Mouse (Mus musculus) bone marrow, adult 2 months (tissue): Measurements from ENCODE around the gene Tns3. TPM values are rescaled to one million over a fixed set of nuclear protein-coding genes. Genes with fewer than 3 reads are reported as not detected.

Experiments used
- H3K27ac ChIP-seq: fragments of 200-500 bp; 2 replicates; pipeline ENCODE4 v1.5.1; 2012; ENCODE audit warnings: low read depth, mild to moderate bottlenecking, control low read depth, inconsistent platforms, low read length; ENCODE audit not compliant: control insufficient read depth, poor library complexity, insufficient read depth
- H3K4me1 ChIP-seq: fragments of 200-500 bp; 2 replicates; pipeline ENCODE4 v1.6.1; 2011; ENCODE audit warnings: low read length; ENCODE audit not compliant: control insufficient read depth, insufficient read depth
- H3K4me3 ChIP-seq: fragments of 200-500 bp; replicated peaks from 2 replicates; pipeline ENCODE3; 2011; ENCODE audit warnings: mild to moderate bottlenecking, low read depth, low read length, control low read depth; ENCODE audit not compliant: control insufficient read depth
- CTCF ChIP-seq: fragments of 200-500 bp; IDR thresholded peaks from 2 replicates; pipeline ENCODE4 v1.5.1; 2011; ENCODE audit warnings: low read length, control low read depth; ENCODE audit not compliant: control insufficient read depth, insufficient read depth
- POLR2A ChIP-seq: fragments of 200-500 bp; IDR thresholded peaks from 2 replicates; pipeline ENCODE4 v1.6.1; 2011; ENCODE audit warnings: low read depth, mild to moderate bottlenecking, control low read depth, low read length, borderline replicate concordance; ENCODE audit not compliant: control insufficient read depth
- WGBS: fragments of 180-500 bp; shearing (Covaris S2); methylation state at CpG from one replicate; pipeline ENCODE4 v1.1.7; 2018; 5-methylcytosine and 5-hydroxymethylcytosine counted together
- polyA plus RNA-seq: library from polyadenylated mRNA; stranded (reverse); fragments of >200 nt; gene quantifications from 2 replicates; pipeline ENCODE4 v1.2.4, GENCODE M21; 2011; ENCODE audit warnings: low replicate concordance; ENCODE audit not compliant: missing spikeins, insufficient read depth, insufficient read length

The Tns3 gene
- polyA plus RNA-seq, 1 experiment = 14.9 TPM

- TF ChIP-seq CTCF (no peak), POLR2A (no peak)
- WGBS = 90% methylated on average over 10 of the region's 10 CpGs
- Histone ChIP-seq H3K4me3 (no peak overlapping the region), H3K4me1 (no peaks in the 10 kb centered on the region), H3K27ac (no peak overlapping the region)
These were observed 132.1 kb downstream of the Tns3 start for GRCm38 (mm10) chr11:8532112-8532747.

DNA sequence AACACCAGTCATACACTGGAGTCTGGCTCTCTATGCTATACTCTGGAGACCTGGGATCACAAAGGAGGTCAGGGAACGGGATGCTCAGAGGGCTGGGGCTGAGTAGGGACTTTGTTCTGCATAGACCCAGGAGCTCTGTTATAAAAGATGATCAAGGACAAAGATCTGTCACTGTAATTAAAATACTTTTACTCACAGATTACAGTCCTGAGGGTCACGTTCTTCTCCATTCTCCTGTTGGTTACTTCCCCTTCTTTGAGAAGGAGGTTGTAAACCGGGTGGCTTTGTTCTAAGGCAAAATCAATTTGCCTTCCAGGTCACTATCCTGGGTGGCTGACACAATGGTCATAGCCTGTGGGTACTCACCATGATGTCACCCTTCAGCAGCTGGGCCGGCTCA is 133.8 kb downstream of the Tns3 start:
- 71% methylated on average over 4 of the region's 4 CpGs for WGBS
- H3K27ac ChIP-seq = no peak overlapping the region
- no peak for TF ChIP-seq CTCF
- no peak for TF ChIP-seq POLR2A
- H3K4me3 ChIP-seq = no peak overlapping the region
- no peaks in the 10 kb centered on the region for H3K4me1 ChIP-seq

GRCm38 (mm10) chr11:8530036-8530435 is 134.3 kb downstream of the Tns3 start:
- WGBS = 85% methylated on average over 4 of the region's 4 CpGs
- H3K27ac ChIP-seq = no peak overlapping the region
- no peaks in the 10 kb centered on the region for H3K4me1 ChIP-seq
- TF ChIP-seq POLR2A = no peak
- no peak for TF ChIP-seq CTCF
- H3K4me3 ChIP-seq = no peak overlapping the region

- WGBS = 75% methylated on average over 9 of the region's 9 CpGs
- H3K4me1 ChIP-seq = no peaks in the 10 kb centered on the region
- no peak for TF ChIP-seq CTCF
- TF ChIP-seq POLR2A = no peak
- H3K27ac ChIP-seq = no peak overlapping the region
- H3K4me3 ChIP-seq = no peak overlapping the region
These were observed 138.7 kb downstream of the Tns3 start for GRCm38 (mm10) chr11:8525463-8526145.

DNA sequence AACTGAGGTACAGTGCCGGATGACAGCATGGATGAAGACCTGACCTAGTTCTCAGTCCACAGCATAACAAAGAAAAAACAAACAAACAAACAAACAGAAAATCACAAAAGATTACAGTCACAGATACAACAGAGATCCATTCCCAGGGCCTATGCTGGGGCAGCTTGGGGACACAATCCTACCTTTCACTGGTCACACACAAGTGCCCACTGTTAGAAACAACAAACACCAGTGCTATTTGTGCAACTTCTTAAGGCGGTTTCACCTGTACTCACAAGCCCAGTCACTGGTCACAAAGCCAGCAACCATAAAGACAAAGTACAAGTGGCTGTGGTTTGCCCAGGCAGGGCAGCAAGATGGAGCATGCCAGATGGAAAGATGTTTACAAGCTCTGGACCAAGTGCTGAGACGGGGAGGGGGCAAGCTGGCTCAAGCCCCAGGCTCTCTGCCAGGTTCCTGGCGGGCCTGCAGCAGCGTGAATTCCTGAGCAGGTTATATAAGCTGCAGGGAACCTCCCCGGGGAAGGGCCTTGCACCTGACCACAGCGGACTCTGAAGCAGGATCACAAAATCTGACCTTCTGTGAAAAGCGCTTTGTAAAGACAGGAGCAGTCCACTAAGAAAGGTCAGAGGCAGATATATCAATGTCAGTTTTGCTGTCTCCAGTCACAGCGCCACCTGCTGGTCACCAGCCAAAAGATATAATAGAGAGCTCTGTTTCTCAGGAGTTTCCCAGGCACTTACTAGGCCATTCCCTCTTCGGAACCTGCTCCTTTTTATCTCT is 140.8 kb downstream of the Tns3 start:
- Histone ChIP-seq H3K4me1 (no peaks in the 10 kb centered on the region), H3K4me3 (no peak overlapping the region), H3K27ac (no peak overlapping the region)
- TF ChIP-seq CTCF = peak; percentile 76
- no peak for TF ChIP-seq POLR2A
- WGBS = 71% methylated on average over 10 of the region's 10 CpGs

DNA sequence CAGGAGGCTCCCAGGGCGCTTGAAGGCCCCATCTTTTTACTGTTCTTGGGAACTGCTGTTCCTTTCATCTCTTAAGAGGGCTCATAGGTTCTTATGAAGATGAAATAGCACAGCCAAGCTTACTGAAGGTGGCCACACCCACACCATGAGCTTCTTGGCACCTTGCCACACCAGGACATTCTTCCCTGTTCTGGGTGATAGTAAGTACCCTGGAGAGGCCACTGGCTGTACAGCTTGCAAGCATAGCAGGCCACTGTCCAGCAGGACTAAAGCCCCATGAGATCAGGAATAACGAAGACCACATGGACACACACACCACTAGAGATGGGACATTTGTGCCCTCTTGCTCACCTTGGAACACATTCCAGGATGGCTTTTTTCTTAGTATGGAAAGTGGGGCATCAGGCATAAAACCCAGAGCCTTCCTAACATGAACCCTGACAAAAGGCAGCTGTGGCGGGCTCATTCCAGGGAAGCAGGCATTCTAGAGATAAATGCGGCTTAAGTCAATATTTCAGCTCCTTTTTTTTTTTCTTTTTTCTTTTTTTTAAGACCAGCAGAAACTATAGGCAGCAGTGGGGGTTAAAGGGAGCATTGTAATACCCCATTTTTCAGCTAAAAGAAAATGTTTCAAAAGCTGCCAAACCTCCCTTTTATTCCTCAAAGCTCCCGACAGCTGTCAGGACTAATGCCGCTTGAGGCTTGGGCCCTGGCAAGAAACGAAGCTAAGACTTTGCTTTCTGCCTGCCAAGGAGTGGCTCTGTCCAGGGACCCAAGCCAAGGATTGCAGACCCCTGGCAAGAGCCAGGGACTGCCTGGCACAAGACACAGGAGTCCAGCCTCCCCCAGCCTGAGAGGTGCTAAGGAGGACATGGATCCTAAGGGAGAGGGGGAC is 150.7 kb downstream of the Tns3 start:
- WGBS = 80% methylated on average over 7 of the region's 7 CpGs
- H3K27ac ChIP-seq = no peak overlapping the region
- H3K4me3 ChIP-seq = no peak overlapping the region
- H3K4me1 ChIP-seq = no peaks in the 10 kb centered on the region
- TF ChIP-seq CTCF (no peak), POLR2A (no peak)

DNA sequence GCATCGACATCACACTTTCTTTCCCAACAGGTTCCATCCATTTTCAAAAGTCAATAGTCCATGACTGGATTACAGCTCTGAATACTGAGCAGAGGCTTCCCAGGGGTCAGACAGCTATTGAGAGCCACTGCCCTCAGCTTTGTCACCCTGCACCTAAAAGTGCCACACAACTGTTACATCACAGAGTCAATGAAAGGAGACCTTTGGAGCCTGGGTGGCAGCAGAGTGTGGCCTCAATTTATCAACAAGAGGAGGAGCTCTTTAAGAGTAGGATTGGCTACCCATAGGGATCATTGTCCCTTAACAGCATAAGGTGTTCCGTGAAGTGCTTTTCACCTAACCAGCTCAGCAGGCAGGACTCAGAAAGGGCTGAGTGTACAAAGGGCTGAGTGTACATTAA is 154.0 kb downstream of the Tns3 start:
- 85% methylated on average over 2 of the region's 2 CpGs for WGBS
- TF ChIP-seq CTCF (no peak), POLR2A (no peak)
- Histone ChIP-seq H3K4me3 (no peak overlapping the region), H3K27ac (no peak overlapping the region), H3K4me1 (no peaks in the 10 kb centered on the region)
